Mouse (Mus musculus): ENCODE results near the gene Zfp82.
"Not testable (repeated sequence)": the region's sequence is repeated elsewhere in the genome, so short reads cannot be mapped to it uniquely, and the experiment has no call there.

The Zfp82 gene

GRCm38 (mm10) chr7:30072146-30073028 lies at the start of gene Zfp82:
Zfp82 (minus strand) TSS chr7:30072900.
- DNase-seq (ENCODE audit: low read depth, low spot score) = peak; percentile 74

GRCm38 (mm10) chr7:30122188-30122530 lies 49.5 kb upstream of the Zfp82 start:
- peak; percentile 3 for DNase-seq (ENCODE audit: low read depth, low spot score)

- peak; percentile 74 for DNase-seq (ENCODE audit: low read depth, low spot score)
These were observed 48.8 kb upstream of the Zfp82 start, which contains the start of gene Zfp382 for GRCm38 (mm10) chr7:30121308-30122187. Zfp382 (plus strand) TSS chr7:30121942.

- not testable (repeated sequence) for DNase-seq (ENCODE audit: low read depth, low spot score)
These were observed 45.2 kb upstream of the Zfp82 start for GRCm38 (mm10) chr7:30117935-30118334.

- DNase-seq (ENCODE audit: low read depth, low spot score) = no peak
These were observed 43.4 kb upstream of the Zfp82 start for GRCm38 (mm10) chr7:30116076-30116475.

- no peak for DNase-seq (ENCODE audit: low read depth, low spot score)
These were observed 26.6 kb upstream of the Zfp82 start for GRCm38 (mm10) chr7:30099297-30099696.

GRCm38 (mm10) chr7:30095551-30096125 lies 22.9 kb upstream of the Zfp82 start:
- no peak for DNase-seq (ENCODE audit: low read depth, low spot score)

GRCm38 (mm10) chr7:30094646-30095429 lies 22.1 kb upstream of the Zfp82 start, which contains the start of gene Zfp260:
Zfp260 (plus strand) TSS chr7:30094777.
- peak; percentile 94 for DNase-seq (ENCODE audit: low read depth, low spot score)

GRCm38 (mm10) chr7:30093918-30094415 lies 21.3 kb upstream of the Zfp82 start:
- no peak for DNase-seq (ENCODE audit: low read depth, low spot score)

GRCm38 (mm10) chr7:30092666-30093065 lies 20.0 kb upstream of the Zfp82 start:
- DNase-seq (ENCODE audit: low read depth, low spot score) = no peak

- no peak for DNase-seq (ENCODE audit: low read depth, low spot score)
These were observed 18.4 kb upstream of the Zfp82 start for GRCm38 (mm10) chr7:30090970-30091585.

- DNase-seq (ENCODE audit: low read depth, low spot score) = peak; percentile 98
These were observed 17.6 kb upstream of the Zfp82 start, which contains the start of the genes Gm26920 and Zfp566 for GRCm38 (mm10) chr7:30090092-30090969. Gm26920 (minus strand) TSS chr7:30090410. Zfp566 (minus strand) TSS chr7:30090527.

- DNase-seq (ENCODE audit: low read depth, low spot score) = no peak
These were observed 16.7 kb upstream of the Zfp82 start for GRCm38 (mm10) chr7:30089405-30089804.

GRCm38 (mm10) chr7:30086524-30086923 lies 13.8 kb upstream of the Zfp82 start:
- no peak for DNase-seq (ENCODE audit: low read depth, low spot score)

GRCm38 (mm10) chr7:30064622-30065021 lies 8.1 kb downstream of the Zfp82 start:
- DNase-seq (ENCODE audit: low read depth, low spot score) = no peak

- DNase-seq (ENCODE audit: low read depth, low spot score) = no peak
These were observed 10.2 kb downstream of the Zfp82 start for GRCm38 (mm10) chr7:30062478-30062877.

GRCm38 (mm10) chr7:30060341-30060740 lies 12.4 kb downstream of the Zfp82 start:
- no peak for DNase-seq (ENCODE audit: low read depth, low spot score)

- DNase-seq (ENCODE audit: low read depth, low spot score) = no peak
These were observed 19.1 kb downstream of the Zfp82 start for GRCm38 (mm10) chr7:30053591-30053990.

- DNase-seq (ENCODE audit: low read depth, low spot score) = peak; percentile 77
These were observed 21.7 kb downstream of the Zfp82 start, which contains the start of gene Zfp14 for GRCm38 (mm10) chr7:30050882-30051548. Zfp14 (minus strand) TSS chr7:30051380.
